Mouse (Mus musculus) megakaryocyte-erythroid progenitor cell, adult 5-6 weeks (primary cell): ENCODE measurements around the gene Atg7. TPM values are rescaled to one million over a fixed set of nuclear protein-coding genes. Genes with fewer than 3 reads are reported as not detected.

Experiments
- ATAC-seq: replicated peaks from 2 replicates; pipeline ENCODE4 v1.8.0; 2016; ENCODE audit warnings: mild to moderate bottlenecking, inconsistent platforms; ENCODE audit not compliant: severe bottlenecking, poor library complexity, low FRiP score, low TSS enrichment
- total RNA-seq, 2 experiments: library from RNA; stranded (forward) in 1 of 2; stranded (reverse) in 1 of 2; fragments of 200-1000, 215-1000 nt in 1 of 2; fragments of >200 nt in 1 of 2; fragmentation: Nextera tagmentation in 1 of 2; gene quantifications; 2 replicates each; pipeline ENCODE4 v1.2.3; 2014 to 2017

The Atg7 gene
- total RNA-seq, 2 experiments from 2014 or later, result 11.1 to 16.2 TPM

GRCm38 (mm10) chr6:114724351-114724750, 81.5 kb downstream of the Atg7 start:
- no peak for ATAC-seq

- ATAC-seq, result no peak
Observed at GRCm38 (mm10) chr6:114725147-114725575, 82.3 kb downstream of the Atg7 start.

GRCm38 (mm10) chr6:114726681-114727080, 83.8 kb downstream of the Atg7 start:
- ATAC-seq, result no peak

- no peak for ATAC-seq
Observed at GRCm38 (mm10) chr6:114733156-114733555, 90.3 kb downstream of the Atg7 start.

GRCm38 (mm10) chr6:114733681-114734080, 90.8 kb downstream of the Atg7 start:
- ATAC-seq, result no peak

GRCm38 (mm10) chr6:114735054-114735453, 92.2 kb downstream of the Atg7 start:
- no peak for ATAC-seq

- no peak for ATAC-seq
Observed at GRCm38 (mm10) chr6:114736355-114736754, 93.5 kb downstream of the Atg7 start.

GRCm38 (mm10) chr6:114737181-114737580, 94.3 kb downstream of the Atg7 start:
- ATAC-seq, result no peak

GRCm38 (mm10) chr6:114737931-114738759, 95.2 kb downstream of the Atg7 start:
- ATAC-seq, result no peak

- ATAC-seq, result no peak
Observed at GRCm38 (mm10) chr6:114738760-114739112, 95.8 kb downstream of the Atg7 start.

GRCm38 (mm10) chr6:114742209-114743003, 99.5 kb downstream of the Atg7 start:
- ATAC-seq, result no peak

- no peak for ATAC-seq
Observed at GRCm38 (mm10) chr6:114743126-114743525, 100.2 kb downstream of the Atg7 start.

- ATAC-seq, result no peak
Observed at GRCm38 (mm10) chr6:114743845-114744244, 100.9 kb downstream of the Atg7 start.

GRCm38 (mm10) chr6:114746439-114746974, 103.6 kb downstream of the Atg7 start:
- ATAC-seq, result no peak

- no peak for ATAC-seq
Observed at GRCm38 (mm10) chr6:114748419-114748818, 105.5 kb downstream of the Atg7 start.

GRCm38 (mm10) chr6:114748882-114749281, 106.0 kb downstream of the Atg7 start:
- no peak for ATAC-seq

GRCm38 (mm10) chr6:114758795-114759194, 115.9 kb downstream of the Atg7 start:
- ATAC-seq, result no peak

- no peak for ATAC-seq
Observed at GRCm38 (mm10) chr6:114766314-114766713, 123.4 kb downstream of the Atg7 start.

GRCm38 (mm10) chr6:114767710-114768109, 124.8 kb downstream of the Atg7 start:
- no peak for ATAC-seq

- ATAC-seq, result no peak
Observed at GRCm38 (mm10) chr6:114770337-114770736, 127.4 kb downstream of the Atg7 start.
